Mouse (Mus musculus) midbrain, embryonic 16.5 days (tissue): ENCODE results near the gene Phkb. TPM values are rescaled to one million over a fixed set of nuclear protein-coding genes. Genes with fewer than 3 reads are reported as not detected.
"Not testable (repeated sequence)": the region's sequence is repeated elsewhere in the genome, so short reads cannot be mapped to it uniquely, and the experiment has no call there.

ENCODE experiments used
- ATAC-seq: fragments of 200-750 bp; cut with Nextera tagmentation; 2 replicates; pipeline ENCODE4 v1.8.0; 2017; ENCODE audit warnings: moderate TSS enrichment
- H3K27ac ChIP-seq: fragments of 300-500 bp; sonication (generic); 2 replicates; pipeline ENCODE4 v1.5.1; 2014; ENCODE audit warnings: mild to moderate bottlenecking, low read length, mixed read lengths
- H3K27me3 ChIP-seq: fragments of 300-500 bp; sonication (generic); 2 replicates; pipeline ENCODE4 v1.6.1; 2014; ENCODE audit warnings: low read depth, low read length, mixed read lengths; ENCODE audit not compliant: control insufficient read depth, insufficient read depth
- H3K36me3 ChIP-seq: fragments of 300-500 bp; sonication (generic); 2 replicates; pipeline ENCODE4 v1.6.1; 2014; ENCODE audit warnings: mild to moderate bottlenecking, low read length, moderate library complexity, mixed read lengths; ENCODE audit not compliant: control insufficient read depth, insufficient read depth
- H3K4me1 ChIP-seq: fragments of 300-500 bp; sonication (generic); 2 replicates; pipeline ENCODE4 v1.6.1; 2014; ENCODE audit warnings: mild to moderate bottlenecking, low read length, mixed read lengths; ENCODE audit not compliant: control insufficient read depth, insufficient read depth
- H3K4me2 ChIP-seq: fragments of 300-500 bp; sonication (generic); 2 replicates; pipeline ENCODE4 v1.6.1; 2014; ENCODE audit warnings: mild to moderate bottlenecking, low read length, mixed read lengths
- H3K4me3 ChIP-seq: fragments of 300-500 bp; sonication (generic); 2 replicates; pipeline ENCODE4 v1.5.1; 2014; ENCODE audit warnings: low read depth, mild to moderate bottlenecking, low read length, moderate library complexity, mixed read lengths
- H3K9ac ChIP-seq: fragments of 300-500 bp; sonication (generic); 2 replicates; pipeline ENCODE4 v1.6.1; 2014; ENCODE audit warnings: low read depth, low read length, mixed read lengths
- H3K9me3 ChIP-seq: fragments of 300-500 bp; sonication (generic); replicated peaks from 2 replicates; pipeline ENCODE4 v1.6.1; 2014; ENCODE audit warnings: mild to moderate bottlenecking, low read length, mixed read lengths; ENCODE audit not compliant: control insufficient read depth, poor library complexity, severe bottlenecking
- WGBS: fragments of 180-500 bp; shearing (Covaris S2); extraction: QIAGEN DNeasy Blood & Tissue Kit; methylation state at CpG from one replicate; pipeline ENCODE4 v1.1.7; 2014; 5-methylcytosine and 5-hydroxymethylcytosine counted together
- polyA plus RNA-seq: library from polyadenylated mRNA; unstranded; fragments of >200 nt; fragmentation: Nextera tagmentation; extraction: Ambion mirVana; gene quantifications from 2 replicates; pipeline ENCODE4 v1.2.1, GENCODE M21; 2015

Phkb gene
- polyA plus RNA-seq, 1 experiment from 2014 or later = 32.6 TPM

DNA sequence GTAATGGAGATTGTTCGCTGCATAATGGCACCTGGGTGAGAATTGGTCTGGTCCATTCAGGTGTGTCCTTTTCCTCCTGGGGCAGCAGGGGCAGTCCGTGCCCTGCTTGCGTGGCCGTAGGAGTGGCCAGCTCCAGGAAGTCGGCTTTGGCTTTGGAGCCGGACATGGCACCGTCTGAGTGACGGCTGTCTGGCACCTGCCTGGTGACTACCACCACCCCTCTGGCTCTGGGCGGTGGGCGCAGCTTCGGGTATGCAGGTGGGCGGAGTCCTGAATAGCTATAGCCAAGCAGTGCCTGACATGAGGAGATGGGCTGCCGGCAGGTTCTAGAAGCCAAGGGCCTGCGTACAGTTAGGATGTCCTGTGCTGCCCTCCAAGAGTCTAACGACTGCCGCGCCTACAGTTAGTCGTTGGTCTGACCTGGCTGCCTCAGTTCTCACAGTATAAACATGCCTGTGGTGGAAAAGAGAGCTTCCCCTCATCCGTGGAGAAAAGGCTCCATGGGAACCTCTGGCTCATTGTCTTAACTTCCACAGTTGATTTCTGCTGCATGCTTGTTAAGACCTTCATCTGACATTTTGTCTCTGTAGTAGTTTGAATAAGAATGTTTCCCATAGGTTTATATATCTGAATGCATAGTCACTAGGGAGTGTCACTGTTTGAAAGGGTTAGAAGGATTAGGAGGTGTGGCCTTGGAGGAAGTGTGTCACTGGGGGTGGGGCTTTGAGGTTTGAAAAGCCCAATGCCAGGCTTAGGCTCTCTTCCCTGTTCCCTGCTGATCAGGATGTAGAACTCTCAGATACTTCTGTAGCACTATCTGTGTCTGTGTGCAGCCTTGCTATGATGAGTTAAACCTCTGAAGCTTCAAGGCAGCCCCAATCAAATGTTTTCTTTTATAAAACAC is 13.7 kb downstream of the Phkb start:
- H3K4me2 ChIP-seq = no peak overlapping the region
- WGBS = 92% methylated on average over 19 of the region's 19 CpGs
- H3K4me1 ChIP-seq = no peaks in the 10 kb centered on the region
- H3K4me3 ChIP-seq = no peak overlapping the region
- ATAC-seq = no peak
- H3K27me3 ChIP-seq = no peaks in the 10 kb centered on the region
- no peak overlapping the region for H3K27ac ChIP-seq
- H3K9me3 ChIP-seq = no peaks in the 10 kb centered on the region
- no peaks in the 10 kb centered on the region for H3K36me3 ChIP-seq
- no peak overlapping the region for H3K9ac ChIP-seq

GRCm38 (mm10) chr8:85857227-85857896 is 16.6 kb downstream of the Phkb start:
- not testable (repeated sequence) for H3K4me3 ChIP-seq, H3K27me3 ChIP-seq, H3K36me3 ChIP-seq, H3K27ac ChIP-seq, H3K4me2 ChIP-seq, H3K4me1 ChIP-seq, H3K9me3 ChIP-seq, ATAC-seq, H3K9ac ChIP-seq
- WGBS = 51% methylated on average over 11 of the region's 11 CpGs

GRCm38 (mm10) chr8:85860612-85861011 is 19.9 kb downstream of the Phkb start:
- no peaks in the 10 kb centered on the region for H3K4me1 ChIP-seq
- H3K36me3 ChIP-seq = no peaks in the 10 kb centered on the region
- H3K4me3 ChIP-seq = no peak overlapping the region
- WGBS = 89% methylated on average over 5 of the region's 5 CpGs
- H3K9me3 ChIP-seq = no peaks in the 10 kb centered on the region
- H3K9ac ChIP-seq = no peak overlapping the region
- no peak overlapping the region for H3K4me2 ChIP-seq
- ATAC-seq = no peak
- H3K27ac ChIP-seq = no peak overlapping the region
- no peaks in the 10 kb centered on the region for H3K27me3 ChIP-seq

GRCm38 (mm10) chr8:85862381-85862780 is 21.6 kb downstream of the Phkb start:
- H3K4me3 ChIP-seq = no peak overlapping the region
- H3K4me2 ChIP-seq = no peak overlapping the region
- H3K4me1 ChIP-seq = no peaks in the 10 kb centered on the region
- no peaks in the 10 kb centered on the region for H3K27me3 ChIP-seq
- H3K27ac ChIP-seq = no peak overlapping the region
- 92% methylated on average over 1 of the region's 1 CpGs for WGBS
- no peaks in the 10 kb centered on the region for H3K9me3 ChIP-seq
- no peaks in the 10 kb centered on the region for H3K36me3 ChIP-seq
- no peak overlapping the region for H3K9ac ChIP-seq
- ATAC-seq = no peak

DNA sequence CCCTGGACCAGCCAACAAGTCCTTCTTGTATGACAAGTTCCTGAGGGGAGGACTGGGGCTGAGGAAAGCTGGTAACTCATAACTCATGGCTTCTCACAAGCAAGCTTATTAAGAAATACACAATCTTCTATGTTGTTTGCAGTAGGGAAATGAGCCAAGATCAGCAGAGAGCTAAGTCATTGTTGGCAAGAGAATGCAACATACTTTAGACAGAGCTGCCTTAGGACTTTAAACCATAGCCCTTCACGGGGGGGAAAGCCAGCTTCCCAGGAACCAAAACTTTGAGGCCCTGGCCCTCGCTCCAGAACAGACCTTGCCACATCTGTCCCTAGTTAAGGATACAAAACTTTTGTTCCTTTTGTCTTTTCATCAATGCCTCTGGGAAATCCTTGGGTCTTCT is 30.9 kb downstream of the Phkb start:
- no peaks in the 10 kb centered on the region for H3K9me3 ChIP-seq
- no peaks in the 10 kb centered on the region for H3K27me3 ChIP-seq
- H3K4me3 ChIP-seq = no peak overlapping the region
- no peaks in the 10 kb centered on the region for H3K4me1 ChIP-seq
- H3K9ac ChIP-seq = no peak overlapping the region
- H3K27ac ChIP-seq = no peak overlapping the region
- no peak overlapping the region for H3K4me2 ChIP-seq
- H3K36me3 ChIP-seq = no peaks in the 10 kb centered on the region
- ATAC-seq = no peak
- WGBS = 67% methylated on average over 2 of the region's 2 CpGs

DNA sequence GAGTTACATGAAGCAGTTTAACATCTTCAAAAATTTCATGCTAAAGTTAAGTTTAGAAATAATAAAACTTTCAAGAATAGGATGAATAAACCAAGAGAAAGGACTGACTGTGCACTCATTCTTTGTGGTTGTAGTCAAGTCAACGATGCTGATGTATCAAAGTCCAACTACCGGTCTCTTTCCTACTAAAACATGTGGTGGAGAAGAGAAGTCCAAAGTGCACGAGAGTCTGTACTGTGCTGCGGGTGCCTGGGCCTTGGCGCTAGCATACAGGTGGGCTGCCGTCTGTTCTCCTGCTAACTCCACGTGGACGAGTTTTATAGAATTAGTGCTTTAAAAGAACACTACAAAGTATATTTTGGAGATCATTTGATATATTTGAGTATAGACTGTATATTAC is 37.2 kb downstream of the Phkb start:
- Histone ChIP-seq H3K9ac (no peak overlapping the region), H3K36me3 (no peaks in the 10 kb centered on the region), H3K27me3 (no peaks in the 10 kb centered on the region), H3K9me3 (no peaks in the 10 kb centered on the region), H3K4me2 (no peak overlapping the region), H3K27ac (no peak overlapping the region), H3K4me1 (no peaks in the 10 kb centered on the region), H3K4me3 (no peak overlapping the region)
- no peak for ATAC-seq
- 95% methylated on average over 8 of the region's 8 CpGs for WGBS

- H3K9ac ChIP-seq = no peak overlapping the region
- whole genome bisulfite sequencing = 73% methylated on average over 7 of the region's 7 CpGs
- no peak overlapping the region for H3K27ac ChIP-seq
- H3K27me3 ChIP-seq = no peaks in the 10 kb centered on the region
- 0 out of 2 replicates have a peak, but pooled peaks cover 3% of the 10 kb centered on the region for H3K36me3 ChIP-seq
- H3K4me1 ChIP-seq = no peaks in the 10 kb centered on the region
- H3K4me2 ChIP-seq = no peak overlapping the region
- no peaks in the 10 kb centered on the region for H3K9me3 ChIP-seq
- H3K4me3 ChIP-seq = no peak overlapping the region
- peak; percentile 71; the same call in 1 of the 2 replicates for ATAC-seq
Measured at GRCm38 (mm10) chr8:85879624-85880023, 38.9 kb downstream of the Phkb start.

DNA sequence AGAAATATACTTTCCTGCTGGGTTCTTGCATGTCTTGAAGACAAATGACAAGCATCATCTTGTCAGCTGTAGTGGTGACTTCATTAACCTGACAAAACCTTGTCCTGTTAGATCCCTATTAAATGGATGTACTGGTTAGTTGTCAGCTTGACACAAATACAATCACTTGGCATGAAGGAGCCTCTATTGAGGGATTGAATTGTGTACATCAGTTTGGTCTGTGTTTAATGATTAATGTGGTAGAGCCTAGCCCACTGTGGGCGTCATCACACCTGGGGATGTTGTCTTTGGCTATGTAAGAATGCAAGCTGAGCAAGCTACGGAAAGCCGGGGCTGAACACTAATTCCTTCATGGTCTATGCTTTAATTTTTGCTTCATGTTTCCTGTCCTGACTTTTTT is 44.1 kb downstream of the Phkb start:
- Histone ChIP-seq H3K27ac (no peak overlapping the region), H3K36me3 (0 out of 2 replicates have a peak, but pooled peaks cover 3% of the 10 kb centered on the region), H3K4me1 (no peaks in the 10 kb centered on the region), H3K4me2 (no peak overlapping the region), H3K9ac (no peak overlapping the region), H3K9me3 (no peaks in the 10 kb centered on the region), H3K27me3 (no peaks in the 10 kb centered on the region), H3K4me3 (no peak overlapping the region)
- 95% methylated on average over 3 of the region's 3 CpGs for WGBS
- ATAC-seq = no peak

- Histone ChIP-seq H3K4me1 (no peaks in the 10 kb centered on the region), H3K27me3 (no peaks in the 10 kb centered on the region), H3K9ac (no peak overlapping the region), H3K36me3 (no peaks in the 10 kb centered on the region), H3K27ac (no peak overlapping the region), H3K9me3 (no peaks in the 10 kb centered on the region), H3K4me3 (no peak overlapping the region), H3K4me2 (no peak overlapping the region)
- no peak for ATAC-seq
- WGBS = 97% methylated on average over 2 of the region's 2 CpGs
Measured at GRCm38 (mm10) chr8:85897636-85898035, 56.9 kb downstream of the Phkb start.
